Mouse (Mus musculus) kidney, embryonic 14.5 days (tissue): Measurements from ENCODE around the gene Fancb. TPM values are rescaled to one million over a fixed set of nuclear protein-coding genes. Genes with fewer than 3 reads are reported as not detected.
A peak's percentile ranks its signal among the peaks of the same experiment; 100 is the strongest.

ENCODE experiments used
- ATAC-seq: fragments of 200-750 bp; cut with Nextera tagmentation; 2 replicates; pipeline ENCODE4 v1.8.0; 2017; ENCODE audit warnings: moderate number of reproducible peaks, mild to moderate bottlenecking, moderate TSS enrichment, moderate library complexity; ENCODE audit not compliant: low FRiP score, low TSS enrichment
- H3K27ac ChIP-seq: fragments of 300-500 bp; sonication (generic); 2 replicates; pipeline ENCODE4 v1.5.1; 2014; ENCODE audit warnings: low read depth, mild to moderate bottlenecking, low read length, moderate library complexity, mixed read lengths
- H3K27me3 ChIP-seq: fragments of 300-500 bp; sonication (generic); 2 replicates; pipeline ENCODE4 v1.6.1; 2014; ENCODE audit warnings: mild to moderate bottlenecking, low read length; ENCODE audit not compliant: control insufficient read depth, insufficient read depth
- H3K36me3 ChIP-seq: fragments of 300-500 bp; sonication (generic); 2 replicates; pipeline ENCODE4 v1.6.1; 2014; ENCODE audit warnings: low read length, mixed read lengths; ENCODE audit not compliant: control insufficient read depth, insufficient read depth
- H3K4me1 ChIP-seq: fragments of 300-500 bp; sonication (generic); 2 replicates; pipeline ENCODE4 v1.6.1; 2014; ENCODE audit warnings: low read length, mixed read lengths; ENCODE audit not compliant: control insufficient read depth, insufficient read depth
- H3K4me2 ChIP-seq: fragments of 300-500 bp; sonication (generic); replicated peaks from 2 replicates; pipeline ENCODE4 v1.6.1; 2014; ENCODE audit warnings: low read depth, mild to moderate bottlenecking, low read length
- H3K4me3 ChIP-seq: fragments of 300-500 bp; sonication (generic); 2 replicates; pipeline ENCODE4 v1.5.1; 2014; ENCODE audit warnings: mild to moderate bottlenecking, low read length
- H3K9ac ChIP-seq: fragments of 300-500 bp; sonication (generic); 2 replicates; pipeline ENCODE4 v1.6.1; 2014; ENCODE audit warnings: low read depth, mild to moderate bottlenecking, low read length, moderate library complexity
- H3K9me3 ChIP-seq: fragments of 300-500 bp; sonication (generic); 2 replicates; pipeline ENCODE4 v1.6.1; 2016; ENCODE audit warnings: low read length; ENCODE audit not compliant: control insufficient read depth
- WGBS: fragments of 180-500 bp; shearing (Covaris S2); extraction: QIAGEN DNeasy Blood & Tissue Kit; methylation state at CpG from one replicate; pipeline ENCODE4 v1.1.7; 2014; 5-methylcytosine and 5-hydroxymethylcytosine counted together
- polyA plus RNA-seq: library from polyadenylated mRNA; unstranded; fragments of >200 nt; fragmentation: Nextera tagmentation; extraction: Ambion mirVana; gene quantifications from 2 replicates; pipeline ENCODE4 v1.2.1, GENCODE M21; 2014

Gene Fancb
- 9.7 and 12.2 TPM in 2 replicates for polyA plus RNA-seq

GRCm38 (mm10) chrX:164980193-164980775 is at the start of gene Fancb, which contains the start of gene Mospd2:
Fancb (plus strand) TSS chrX:164980592.
Mospd2 (minus strand) TSS chrX:164980375.
- H3K4me3 ChIP-seq: peak within 1 kb of the TSS; percentile 55
- H3K4me2 ChIP-seq: peak within 1 kb of the TSS; percentile 47
- ATAC-seq: peak; percentile 100
- H3K9ac ChIP-seq: peak within 1 kb of the TSS; percentile 59
- 16% methylated on average over 26 of the region's 26 CpGs for WGBS
- no peak within 1 kb of the TSS for H3K27ac ChIP-seq
- H3K36me3 ChIP-seq: no peaks in the 10 kb centered on the region
- H3K27me3 ChIP-seq: no peaks in the 10 kb centered on the region
- H3K9me3 ChIP-seq: no peaks in the 10 kb centered on the region
- H3K4me1 ChIP-seq: no peaks in the 10 kb centered on the region

- Histone ChIP-seq H3K27ac (no peak overlapping the region), H3K36me3 (no peaks in the 10 kb centered on the region; the same call in 1 of the 2 replicates), H3K4me1 (no peaks in the 10 kb centered on the region), H3K9me3 (no peaks in the 10 kb centered on the region), H3K4me3 (no peak overlapping the region), H3K4me2 (no peak overlapping the region), H3K27me3 (no peaks in the 10 kb centered on the region), H3K9ac (no peak overlapping the region)
- WGBS: 90% methylated on average over 5 of the region's 5 CpGs
- ATAC-seq: no peak
Measured at GRCm38 (mm10) chrX:164941540-164941939, 38.9 kb upstream of the Fancb start.

DNA sequence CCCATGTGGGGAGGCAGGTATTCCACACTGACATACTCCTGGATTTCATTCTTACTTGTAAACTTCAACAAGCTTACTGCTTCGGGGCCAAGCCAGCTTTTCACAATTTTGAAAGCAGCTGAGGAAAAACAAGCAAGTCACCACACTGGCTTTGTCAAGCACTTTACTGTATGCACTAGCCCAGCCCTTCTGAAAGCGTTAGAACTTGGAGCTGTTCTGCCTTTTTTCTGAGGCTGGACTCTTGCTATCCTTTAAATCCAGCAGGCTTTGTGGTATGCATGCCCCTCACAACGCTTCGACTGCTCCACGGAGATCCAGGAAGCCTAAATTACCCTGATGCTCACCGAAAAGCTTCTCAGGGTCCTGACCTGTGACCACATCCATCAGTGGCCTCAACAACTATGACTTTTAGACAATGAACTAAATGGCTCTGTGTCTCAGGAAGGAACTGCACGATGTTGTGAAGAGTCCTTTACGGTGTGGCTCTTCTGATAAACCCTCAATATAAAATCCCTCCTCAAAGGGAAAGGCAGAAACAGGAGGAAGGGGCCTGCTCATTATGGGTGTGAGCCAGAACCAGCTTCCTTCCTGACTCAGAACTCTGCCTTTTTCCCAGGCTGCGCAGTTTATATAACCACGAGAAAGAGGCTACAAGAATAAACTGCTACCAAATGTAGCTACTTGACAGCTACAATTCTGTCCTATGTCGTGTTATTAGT is 28.4 kb upstream of the Fancb start:
- H3K27me3 ChIP-seq: no peaks in the 10 kb centered on the region
- no peak overlapping the region for H3K4me2 ChIP-seq
- H3K27ac ChIP-seq: no peak overlapping the region
- 57% methylated on average over 11 of the region's 11 CpGs for WGBS
- H3K9me3 ChIP-seq: no peaks in the 10 kb centered on the region
- no peaks in the 10 kb centered on the region for H3K4me1 ChIP-seq
- H3K36me3 ChIP-seq: no peaks in the 10 kb centered on the region
- no peak for ATAC-seq
- no peak overlapping the region for H3K4me3 ChIP-seq
- no peak overlapping the region for H3K9ac ChIP-seq

- no peak for ATAC-seq
- H3K4me2 ChIP-seq: no peak overlapping the region
- H3K27ac ChIP-seq: no peak overlapping the region
- no peak overlapping the region for H3K9ac ChIP-seq
- 71% methylated on average over 5 of the region's 5 CpGs for WGBS
- H3K4me3 ChIP-seq: no peak overlapping the region
- H3K36me3 ChIP-seq: no peaks in the 10 kb centered on the region
- H3K9me3 ChIP-seq: no peaks in the 10 kb centered on the region
- no peaks in the 10 kb centered on the region for H3K27me3 ChIP-seq
- H3K4me1 ChIP-seq: no peaks in the 10 kb centered on the region
Measured at GRCm38 (mm10) chrX:164952601-164953375, 27.6 kb upstream of the Fancb start.

DNA sequence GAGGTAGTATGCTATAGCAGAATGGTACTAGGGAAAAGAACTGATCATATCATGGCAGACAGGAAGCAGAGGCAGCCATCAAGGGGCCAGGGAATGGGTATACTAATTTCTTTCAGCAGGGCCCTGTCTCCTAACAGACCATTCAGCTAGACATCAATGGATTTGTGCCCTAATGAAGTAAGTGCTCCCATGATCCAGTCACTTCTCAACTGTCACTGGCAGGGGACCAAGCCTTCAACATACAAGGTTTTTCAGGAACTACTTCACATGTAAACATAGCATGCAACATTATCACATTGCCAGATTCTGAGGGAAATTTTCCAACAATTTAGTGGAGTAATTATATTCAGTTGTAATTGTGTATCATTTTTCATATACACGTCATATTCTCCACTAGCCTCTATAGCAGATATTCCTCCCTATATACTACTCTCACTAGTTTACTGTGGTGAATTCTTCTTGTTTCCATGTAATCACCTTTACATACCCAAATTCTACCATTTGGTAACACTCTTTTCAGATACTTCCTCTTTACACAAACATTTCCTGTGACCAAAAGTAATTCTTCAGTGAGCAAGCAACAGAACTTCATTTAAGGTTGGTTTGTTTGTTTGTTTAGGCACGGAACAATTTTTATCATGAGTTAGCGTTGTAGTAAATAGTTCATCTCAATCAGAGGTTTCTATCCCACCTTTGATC is 14.5 kb upstream of the Fancb start:
- H3K4me3 ChIP-seq: no peak overlapping the region
- H3K27ac ChIP-seq: no peak overlapping the region
- H3K27me3 ChIP-seq: no peaks in the 10 kb centered on the region
- no peaks in the 10 kb centered on the region for H3K4me1 ChIP-seq
- H3K36me3 ChIP-seq: no peaks in the 10 kb centered on the region
- no peaks in the 10 kb centered on the region for H3K9me3 ChIP-seq
- H3K9ac ChIP-seq: no peak overlapping the region
- WGBS: 84% methylated on average over 3 of the region's 3 CpGs
- no peak overlapping the region for H3K4me2 ChIP-seq
- no peak for ATAC-seq

GRCm38 (mm10) chrX:164971206-164971605 is 9.2 kb upstream of the Fancb start:
- ATAC-seq: no peak; the same call in 1 of the 2 replicates

DNA sequence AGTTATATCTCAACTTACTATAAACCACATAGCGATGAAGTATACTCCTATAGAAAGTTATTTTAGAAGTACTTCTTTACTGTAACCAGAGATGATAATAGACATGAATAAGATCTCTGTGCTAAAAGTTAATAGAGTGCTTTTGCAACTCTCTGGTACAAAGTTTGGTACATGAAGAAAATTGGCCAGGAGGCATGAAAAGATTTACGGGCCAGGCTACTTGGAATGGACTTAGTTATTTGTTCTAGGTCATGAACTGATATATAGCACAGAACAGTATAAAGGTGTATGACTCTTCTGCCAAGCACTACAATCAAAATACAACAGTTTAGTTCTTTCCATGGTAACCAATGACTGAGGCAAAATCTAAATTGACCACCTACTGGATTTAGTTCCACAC is 1.5 kb upstream of the Fancb start:
- Histone ChIP-seq H3K9me3 (no peaks in the 10 kb centered on the region), H3K27me3 (no peaks in the 10 kb centered on the region), H3K27ac (no peak overlapping the region), H3K4me3 (no peak overlapping the region), H3K4me2 (peak overlapping the region; percentile 47), H3K36me3 (no peaks in the 10 kb centered on the region), H3K4me1 (no peaks in the 10 kb centered on the region), H3K9ac (no peak overlapping the region)
- ATAC-seq: no peak
- 98% methylated on average over 2 of the region's 2 CpGs for WGBS

More at GRCm38 (mm10) chrX:164971206-164971605, 9.2 kb upstream of the Fancb start:
- Histone ChIP-seq H3K9ac (no peak overlapping the region), H3K4me3 (no peak overlapping the region), H3K36me3 (no peaks in the 10 kb centered on the region), H3K27ac (no peak overlapping the region), H3K4me1 (no peaks in the 10 kb centered on the region), H3K27me3 (0 out of 2 replicates have a peak, but pooled peaks cover 2% of the 10 kb centered on the region), H3K9me3 (no peaks in the 10 kb centered on the region), H3K4me2 (no peak overlapping the region)
- WGBS: 79% methylated on average over 3 of the region's 3 CpGs

GRCm38 (mm10) chrX:165003141-165003540 is 22.7 kb downstream of the Fancb start:
- no peak for ATAC-seq
- 28% methylated on average over 4 of the region's 4 CpGs for WGBS
- Histone ChIP-seq H3K9me3 (no peaks in the 10 kb centered on the region), H3K4me1 (no peaks in the 10 kb centered on the region), H3K27me3 (no peaks in the 10 kb centered on the region; the same call in 1 of the 2 replicates), H3K9ac (no peak overlapping the region), H3K27ac (no peak overlapping the region), H3K36me3 (no peaks in the 10 kb centered on the region), H3K4me3 (no peak overlapping the region), H3K4me2 (no peak overlapping the region)
